Mouse (Mus musculus): ENCODE data around the gene Gm4214. TPM values are rescaled to one million over a fixed set of nuclear protein-coding genes. Genes with fewer than 3 reads are reported as not detected.

Gene Gm4214
- not detected for total RNA-seq (2023)

GRCm38 (mm10) chr7:22984573-22984972, at the start of gene Gm4214:
TSS of gene Gm4214 (minus strand) at chr7:22984673.

GRCm38 (mm10) chr7:23019823-23020222, 35.4 kb upstream of the Gm4214 start, which contains the start of gene Gm4216:
TSS of gene Gm4216 (minus strand) at chr7:23019923.

Other genes starting within 250 kb of the Gm4214 start
- not detected for gene Vmn1r157, start 223.0 kb downstream of the Gm4214 start, total RNA-seq (2023)
- not detected for gene Vmn1r158, start 193.9 kb downstream of the Gm4214 start, total RNA-seq (2023)
- not detected for gene Vmn1r159, start 141.1 kb downstream of the Gm4214 start, total RNA-seq (2023)
- gene Vmn1r160, start 113.4 kb downstream of the Gm4214 start, total RNA-seq (2023) = not detected
- not detected for gene Gm4216, start 35.2 kb upstream of the Gm4214 start, total RNA-seq (2023)
- gene Vmn1r163, start 70.9 kb upstream of the Gm4214 start, total RNA-seq (2023) = not detected
- not detected for gene Gm8720, start 82.8 kb upstream of the Gm4214 start, total RNA-seq (2023)
- gene Gm10662, start 159.8 kb upstream of the Gm4214 start, total RNA-seq (2023) = not detected
- not detected for gene Vmn1r165, start 232.7 kb upstream of the Gm4214 start, total RNA-seq (2023)

All from neutrophil, adult 59 days (primary cell).